Mouse (Mus musculus): ENCODE results near the gene Phrf1. TPM values are rescaled to one million over a fixed set of nuclear protein-coding genes. Genes with fewer than 3 reads are reported as not detected.
"Not testable (repeated sequence)": the region's sequence is repeated elsewhere in the genome, so short reads cannot be mapped to it uniquely, and the experiment has no call there.

The Phrf1 gene
- total RNA-seq, 2 experiments from 2014 or later = 77.1 to 91.9 TPM

DNA sequence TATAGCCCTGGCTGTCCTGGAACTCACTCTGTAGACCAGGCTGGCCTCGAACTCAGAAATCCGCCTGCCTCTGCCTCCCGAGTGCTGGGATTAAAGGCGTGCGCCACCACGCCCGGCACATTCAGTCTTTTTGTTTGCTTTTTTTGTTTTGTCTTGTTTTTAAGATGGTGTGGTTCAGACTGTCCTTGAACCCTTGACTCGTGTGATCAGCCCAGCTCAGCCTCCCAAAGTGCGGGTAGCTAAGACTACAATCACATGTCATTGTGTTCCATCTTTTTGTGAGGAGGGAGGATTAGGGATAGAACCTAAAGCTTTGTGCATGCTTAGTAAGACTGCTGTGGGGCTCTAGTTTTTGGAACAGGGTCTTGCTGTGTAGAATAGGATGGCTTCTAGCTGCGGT is 3.0 kb downstream of the Phrf1 start:
- DNase-seq (ENCODE audit: low spot score in 2 of 2) = no peak

DNA sequence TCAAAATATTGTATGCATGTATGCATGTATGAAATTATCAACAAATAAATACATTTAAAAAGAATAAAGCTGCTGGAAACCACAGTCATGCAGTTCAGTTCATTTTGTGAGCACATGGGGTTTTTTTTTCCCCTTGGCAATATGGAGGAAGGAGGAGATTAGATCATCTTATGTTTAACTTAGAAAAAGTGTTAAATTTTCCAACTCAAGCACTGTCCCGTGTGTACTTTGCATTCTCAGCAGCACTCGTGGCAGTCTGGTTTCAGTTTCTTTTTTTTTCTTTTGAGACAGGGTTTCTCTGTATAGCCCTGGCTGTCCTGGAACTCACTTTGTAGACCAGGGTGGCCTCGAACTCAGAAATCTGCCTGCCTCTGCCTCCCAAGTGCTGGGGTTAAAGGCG is 21.9 kb downstream of the Phrf1 start:
- DNase-seq (ENCODE audit: low spot score in 2 of 2) = not testable (repeated sequence)

DNA sequence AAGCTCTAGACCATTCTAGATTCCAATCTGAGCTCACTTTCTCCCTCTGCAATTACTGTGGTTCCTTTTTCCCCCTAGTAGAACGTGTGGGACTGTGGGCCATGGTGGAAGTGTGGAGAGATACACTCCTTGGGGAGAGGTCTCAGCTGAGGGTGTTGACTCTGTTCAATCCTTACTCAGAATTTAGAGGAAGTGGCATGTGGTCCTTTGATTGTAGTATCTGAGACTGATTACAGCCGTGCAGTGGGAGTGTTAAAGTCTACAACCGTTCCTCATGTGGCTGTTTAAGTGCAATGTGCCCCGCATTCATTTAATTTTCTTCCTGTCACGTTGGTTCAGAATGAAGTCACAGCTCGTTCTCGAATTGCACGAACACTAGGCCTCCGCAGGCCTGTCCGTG is 27.6 kb downstream of the Phrf1 start:
- no peak for DNase-seq (ENCODE audit: low spot score in 2 of 2)

DNA sequence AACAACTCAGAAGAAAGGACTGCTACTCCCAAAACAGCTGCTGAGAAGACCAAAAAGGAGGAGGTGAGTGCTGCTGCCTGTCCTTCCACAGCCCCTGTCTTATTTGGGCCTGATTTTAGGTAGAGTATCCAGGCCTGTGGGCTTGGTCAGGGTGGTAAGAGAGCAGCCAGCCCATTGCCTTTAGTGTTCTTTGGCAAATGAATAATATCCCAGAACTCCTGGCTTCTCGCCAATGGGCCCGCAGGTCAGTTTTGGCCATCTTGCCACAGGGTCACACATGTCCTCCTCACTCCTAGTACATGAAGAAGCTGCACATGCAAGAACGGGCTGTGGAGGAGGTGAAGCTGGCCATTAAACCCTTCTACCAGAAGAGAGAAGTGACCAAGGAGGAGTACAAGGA is 32.9 kb downstream of the Phrf1 start:
- no peak for DNase-seq (ENCODE audit: low spot score in 2 of 2)

DNA sequence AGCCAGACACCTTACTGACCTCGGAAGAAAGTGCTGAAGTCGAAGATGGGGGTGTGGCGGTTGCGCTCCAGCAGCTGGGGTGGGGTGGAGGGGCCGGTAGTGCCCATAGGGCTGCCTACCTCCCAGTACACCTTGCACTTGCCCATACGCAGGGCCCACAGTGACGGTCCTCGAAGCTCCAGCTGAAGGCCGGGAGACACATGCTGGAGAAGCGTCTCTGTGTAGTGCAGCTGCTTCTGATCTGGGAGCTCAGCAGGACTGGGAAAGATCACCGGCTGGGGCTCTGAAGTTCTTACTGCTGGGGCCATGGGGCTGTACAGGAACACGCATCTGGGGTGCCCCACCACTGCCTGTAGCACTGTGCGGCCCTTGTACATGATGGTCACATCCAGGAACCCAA is 35.1 kb downstream of the Phrf1 start:
- DNase-seq (ENCODE audit: low spot score in 2 of 2) = no peak

DNA sequence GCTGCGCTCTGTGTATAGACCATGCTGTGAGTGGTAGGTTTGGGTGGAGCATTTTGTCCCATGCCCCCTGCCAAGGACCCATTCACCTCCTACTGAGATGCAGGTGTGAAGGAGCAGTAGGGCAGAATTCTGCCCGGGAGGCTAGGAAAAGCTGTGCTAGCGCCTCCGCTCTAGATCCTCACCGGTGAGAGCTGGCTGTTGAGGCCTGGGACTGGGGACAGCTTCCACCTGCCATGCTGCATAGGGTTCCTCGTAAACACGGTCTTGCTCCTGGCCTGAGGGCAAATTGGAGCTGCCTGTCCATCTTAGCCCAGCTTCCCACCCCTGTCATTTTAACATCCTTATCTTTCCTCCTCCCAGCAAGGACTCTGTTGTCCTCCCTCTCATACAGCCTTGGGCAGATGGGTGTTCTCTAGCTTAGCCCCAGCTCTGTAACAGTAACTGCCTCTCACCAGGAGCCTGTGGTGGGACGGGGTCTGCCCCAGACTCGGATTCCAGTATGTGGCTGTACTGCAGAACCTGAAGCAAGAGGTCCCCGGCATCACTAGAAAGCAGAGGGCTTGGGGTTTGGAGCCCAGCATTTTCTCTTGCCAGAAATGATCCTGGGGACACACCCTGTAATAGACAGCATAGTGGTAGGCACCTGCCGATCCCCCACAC is 35.6 kb downstream of the Phrf1 start:
- DNase-seq (ENCODE audit: low spot score in 2 of 2) = no peak

DNA sequence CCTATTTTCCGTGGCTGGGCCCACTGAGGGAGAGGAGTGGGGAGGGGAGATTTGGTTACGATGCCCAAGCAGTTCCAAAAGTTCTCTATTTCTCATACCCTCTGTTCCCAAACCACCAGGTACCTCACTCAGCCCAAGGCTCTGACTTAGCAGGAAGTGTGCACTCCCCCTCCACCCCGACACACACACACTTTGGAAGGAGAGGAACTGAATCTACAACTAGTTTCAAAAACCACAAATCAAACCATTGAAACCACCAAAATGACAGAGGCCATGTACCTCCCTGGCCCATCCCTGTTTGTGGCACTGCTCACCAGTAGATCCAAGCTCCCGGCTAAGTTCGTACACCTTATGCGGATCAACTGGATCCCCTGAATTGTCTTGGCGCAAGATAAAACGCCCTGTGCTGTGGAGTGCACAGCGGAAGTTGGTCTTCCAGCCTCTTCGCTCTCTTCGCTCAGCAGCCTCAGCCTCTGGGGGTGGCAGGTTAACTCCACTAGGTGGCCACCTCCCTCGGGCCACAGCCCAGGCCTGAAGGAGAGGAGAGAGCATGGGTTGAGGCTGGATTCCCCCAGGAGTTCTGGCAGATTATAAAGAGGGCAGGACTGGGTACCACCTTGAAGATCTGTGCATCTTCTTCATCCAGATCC is 36.3 kb downstream of the Phrf1 start:
- DNase-seq (ENCODE audit: low spot score in 2 of 2) = no peak

DNA sequence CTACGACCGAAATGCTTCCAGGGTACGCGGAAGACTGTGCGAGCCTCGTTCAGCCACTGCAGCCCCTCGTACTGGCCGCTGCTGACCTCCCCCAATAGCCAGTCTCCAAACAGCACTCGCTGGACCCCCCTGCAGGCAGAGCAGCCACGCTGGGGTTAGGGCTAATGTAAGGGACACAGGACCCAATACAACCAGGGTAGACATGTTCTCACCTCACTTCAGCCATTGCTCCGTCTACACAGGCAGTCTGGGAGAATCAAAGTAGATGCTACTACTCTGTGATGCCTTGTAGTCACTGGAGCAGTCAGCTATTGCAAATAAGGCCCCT is 36.8 kb downstream of the Phrf1 start:
- DNase-seq (ENCODE audit: low spot score in 2 of 2) = no peak

DNA sequence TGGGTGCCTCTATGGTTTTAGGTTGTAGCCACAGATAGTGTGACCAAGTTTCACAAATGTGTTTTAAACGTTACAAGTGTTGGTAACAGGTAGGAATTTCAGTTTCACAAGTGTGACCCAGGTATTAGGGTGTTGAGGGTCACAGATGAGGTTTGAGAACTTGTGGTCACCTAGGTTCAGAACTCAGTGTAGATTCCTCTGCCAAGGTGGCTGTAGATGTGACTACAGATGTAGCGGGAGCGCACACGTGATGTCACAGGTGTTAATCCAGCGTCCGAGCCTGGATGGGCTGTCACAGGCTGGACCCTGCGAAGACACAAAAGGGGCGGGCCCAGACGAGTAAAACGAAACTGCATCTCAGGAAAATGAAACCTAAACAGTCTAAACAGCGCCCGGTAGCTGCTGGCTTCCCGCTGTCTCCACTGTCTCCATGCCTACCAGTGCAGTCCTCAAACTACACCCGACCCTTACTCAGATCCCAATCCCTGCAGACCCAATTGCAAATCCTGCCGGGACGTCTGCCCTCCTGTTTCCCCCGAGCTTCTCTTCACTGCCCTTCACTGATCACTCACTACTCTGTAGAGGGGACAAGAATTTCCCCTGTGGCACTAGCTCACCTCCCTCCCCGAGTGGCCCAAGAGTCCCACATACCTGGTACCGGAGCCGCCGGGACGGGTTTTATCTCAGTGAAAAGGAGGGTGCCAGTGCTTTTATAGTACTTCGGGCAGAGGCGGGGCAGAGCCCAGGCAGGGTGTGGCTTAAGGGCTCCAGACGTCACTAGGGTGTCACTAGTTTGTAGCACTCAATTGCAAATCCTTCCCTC is 37.4 kb downstream of the Phrf1 start, which contains the start of gene Irf7:
TSS of gene Irf7 (minus strand) at position 743 of the 823 bp plus-strand sequence.
- peak in 1 of 2 experiments; percentile 50 for DNase-seq (ENCODE audit: low spot score in 2 of 2)

DNA sequence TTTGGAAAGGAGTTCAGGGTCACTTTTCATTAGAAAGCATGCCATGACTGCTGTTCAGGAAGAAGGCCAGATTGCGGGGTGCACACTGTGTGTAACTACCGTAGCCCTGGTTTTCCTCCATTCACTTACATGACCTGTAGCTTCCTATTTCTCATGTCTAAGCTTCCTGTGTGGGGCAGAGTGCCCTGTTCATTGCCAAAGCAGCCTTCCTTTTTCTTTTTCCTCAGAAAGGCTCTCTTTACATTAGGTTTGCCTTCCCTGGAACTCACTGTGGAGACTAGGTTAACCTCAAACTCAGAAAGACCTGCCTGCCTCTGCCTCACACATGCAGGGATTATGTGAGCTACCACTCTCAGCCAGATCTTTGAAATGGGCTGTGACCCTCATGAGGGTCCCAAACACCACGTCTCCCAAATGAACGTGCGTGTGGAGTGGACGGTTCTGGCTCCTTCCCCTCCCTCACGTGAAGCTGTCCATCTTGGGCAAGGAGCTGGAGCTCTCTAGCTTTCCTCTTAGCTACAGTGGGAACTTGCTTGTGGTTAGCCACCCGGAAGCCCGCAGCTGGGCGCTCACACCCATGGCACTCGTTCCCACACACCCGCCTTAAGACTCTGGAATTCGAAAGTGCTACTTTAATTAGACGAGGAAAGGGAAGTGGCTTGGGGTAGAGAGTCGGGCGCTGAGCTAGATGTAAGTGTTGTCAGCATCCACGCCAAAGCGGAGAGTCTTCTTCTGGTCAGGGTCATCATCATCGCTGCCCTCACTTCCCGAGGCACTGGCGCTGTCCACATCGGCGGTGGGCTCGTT is 40.1 kb downstream of the Phrf1 start:
- no peak for DNase-seq (ENCODE audit: low spot score in 2 of 2)

DNA sequence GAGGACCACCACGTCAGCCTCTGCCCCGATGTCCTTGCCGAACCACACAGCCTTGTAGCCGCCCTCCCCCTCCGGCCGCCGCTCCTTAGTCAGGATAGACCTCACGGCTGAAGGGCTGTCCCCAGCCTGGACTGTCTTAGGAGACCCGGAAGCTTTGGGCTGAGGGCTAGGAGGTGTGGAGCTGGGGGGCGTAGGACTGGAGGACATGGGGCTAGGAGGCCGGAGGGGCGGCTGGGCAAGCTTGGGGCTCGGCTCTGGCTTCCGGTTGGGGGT is 40.6 kb downstream of the Phrf1 start:
- no peak for DNase-seq (ENCODE audit: low spot score in 2 of 2)

DNA sequence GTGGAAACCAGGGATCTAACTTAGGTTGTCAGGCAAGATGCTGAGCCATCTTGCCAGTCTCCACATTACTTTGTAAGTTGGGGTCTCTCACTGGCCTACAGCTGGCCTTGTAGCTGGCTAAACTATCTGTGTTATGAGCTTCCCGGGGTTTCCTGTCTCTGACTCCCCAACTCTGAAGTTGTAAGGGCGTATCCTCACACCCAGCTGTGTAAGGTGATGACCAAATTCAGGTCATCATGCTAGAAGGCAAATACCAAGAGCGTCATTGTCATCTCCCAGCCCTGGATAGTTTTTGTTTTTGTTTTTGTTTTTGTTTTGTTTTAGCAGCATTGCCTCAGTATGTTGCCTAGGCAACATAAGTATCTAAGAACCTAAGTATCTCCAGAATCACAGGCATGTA is 42.0 kb downstream of the Phrf1 start:
- DNase-seq (ENCODE audit: low spot score in 2 of 2) = no peak

DNA sequence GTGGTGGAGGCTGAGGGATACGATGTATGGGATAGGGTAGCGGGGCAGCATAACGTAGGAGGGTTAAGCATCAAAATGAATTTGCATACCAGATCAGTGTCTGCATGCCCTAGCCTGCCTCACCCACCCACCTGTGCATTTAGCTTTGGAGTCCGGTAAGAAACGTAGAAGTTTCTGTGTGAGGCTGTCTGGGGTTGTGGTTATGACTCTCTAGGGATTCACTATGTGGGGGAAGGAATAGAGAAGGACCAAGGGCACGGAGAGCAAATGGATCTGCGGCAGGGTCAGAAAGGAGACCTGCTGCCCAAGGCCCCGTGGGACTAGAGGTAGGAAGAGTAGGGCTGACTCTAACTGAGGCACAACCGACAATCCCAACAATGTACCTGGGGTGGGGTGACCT is 46.8 kb downstream of the Phrf1 start:
- no peak for DNase-seq (ENCODE audit: low spot score in 2 of 2)

DNA sequence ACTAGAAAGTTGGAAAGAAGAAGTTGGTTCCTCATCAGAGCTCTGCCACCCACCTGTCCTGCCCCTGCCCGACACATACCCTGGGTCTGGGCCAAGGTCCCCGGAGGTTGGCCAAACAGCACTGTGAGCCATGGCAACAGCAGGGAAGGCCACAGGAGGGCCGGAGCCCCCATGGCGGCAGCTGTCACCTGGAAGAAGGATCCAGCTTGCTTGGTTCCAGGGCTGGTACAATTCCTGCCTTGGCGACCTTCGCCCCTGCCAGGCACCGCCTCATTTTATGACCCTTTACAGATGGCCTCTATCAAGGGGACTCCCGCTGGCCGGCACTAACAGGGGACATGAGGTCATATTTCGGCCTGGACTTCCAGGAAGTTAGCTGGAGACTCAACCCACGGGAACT is 48.0 kb downstream of the Phrf1 start, which contains the start of gene Cdhr5:
TSS of gene Cdhr5 (minus strand) at position 241 of the 400 bp plus-strand sequence.
- DNase-seq (ENCODE audit: low spot score in 2 of 2) = no peak

DNA sequence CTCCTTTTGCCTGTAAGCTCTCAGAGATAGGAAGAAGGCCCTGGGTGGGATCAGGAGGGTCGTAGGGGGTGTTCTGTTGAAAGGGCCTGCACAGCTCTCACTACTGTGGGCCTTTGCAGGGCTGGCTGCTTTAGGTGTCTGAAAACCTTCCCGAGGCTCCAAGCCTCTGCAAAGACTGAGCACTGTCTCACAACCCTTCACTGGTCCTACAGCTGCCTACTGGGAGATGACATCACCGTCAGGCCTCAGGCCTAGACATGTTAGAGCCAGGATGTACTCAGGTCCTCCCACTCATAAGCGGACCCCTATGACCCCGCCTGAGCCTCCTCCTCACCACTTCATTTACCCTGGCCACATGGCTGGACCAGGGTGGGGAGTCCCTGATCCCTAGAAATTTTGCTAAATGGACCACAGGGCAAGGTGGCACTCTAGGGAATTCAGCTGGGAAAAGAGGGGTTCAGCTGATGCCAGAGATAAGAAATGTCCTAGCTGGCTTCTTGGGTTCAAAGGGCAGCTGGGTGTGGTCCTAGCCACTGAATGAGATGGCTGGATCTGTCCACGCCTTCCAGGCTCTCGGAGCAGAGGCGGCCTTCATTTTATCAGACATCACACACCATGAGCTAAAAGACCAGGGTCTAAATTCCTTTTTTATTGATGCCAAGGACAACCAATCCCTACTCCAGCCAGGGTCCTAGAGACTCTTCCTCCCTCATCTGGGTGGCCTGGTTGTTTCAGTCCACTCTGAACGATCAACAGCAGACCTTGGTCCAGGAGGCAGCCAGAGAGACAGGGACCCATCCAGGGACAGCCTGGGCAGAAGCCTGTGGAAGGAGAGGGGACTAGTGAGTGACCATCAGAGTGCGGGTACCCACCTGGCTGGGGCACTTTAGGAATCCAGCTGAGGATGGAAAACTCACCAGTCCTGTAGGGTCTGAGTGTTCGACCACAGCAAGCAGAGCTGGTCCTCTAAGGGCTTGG is 49.4 kb downstream of the Phrf1 start:
- DNase-seq (ENCODE audit: low spot score in 2 of 2) = no peak

DNA sequence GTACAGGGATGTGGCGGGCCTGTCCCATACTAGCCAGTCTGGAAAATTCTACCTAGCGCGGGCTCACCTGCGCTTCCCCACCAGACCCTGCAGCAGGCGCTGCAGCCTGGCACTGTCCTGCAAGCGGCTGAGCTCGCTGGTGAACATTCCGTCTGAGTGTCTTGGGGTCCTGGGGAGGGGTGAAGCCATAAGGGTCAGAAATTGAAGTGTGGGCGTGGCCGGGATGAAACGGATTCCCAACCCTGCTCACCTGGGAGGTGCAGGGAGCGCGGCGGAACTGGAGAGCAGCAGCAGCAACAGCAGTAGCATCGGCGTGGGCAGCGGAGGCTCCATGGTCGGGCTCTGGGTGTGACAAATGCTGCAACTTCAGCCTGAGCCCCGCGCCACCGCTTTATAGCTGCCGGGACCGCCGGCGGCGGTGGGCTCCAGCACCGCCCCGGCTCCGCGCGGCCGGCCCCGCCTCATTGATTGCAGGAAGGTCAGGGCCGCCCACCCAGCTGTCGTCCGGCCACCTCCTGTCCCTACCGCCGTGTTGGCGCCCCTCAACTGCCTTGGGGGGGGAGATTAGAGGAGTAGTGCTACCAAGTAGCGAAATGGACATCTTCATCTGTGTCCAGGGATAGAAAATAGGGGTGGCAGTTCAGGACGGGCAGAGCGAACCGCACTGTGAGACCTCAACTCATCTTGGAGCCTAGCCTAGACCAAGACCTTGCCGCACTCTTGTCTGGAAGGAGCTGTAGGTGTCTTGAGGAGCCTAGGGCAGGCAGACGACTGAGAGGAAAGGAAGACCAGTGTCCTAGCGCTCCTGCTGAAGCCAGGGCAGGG is 50.4 kb downstream of the Phrf1 start, which contains the start of gene Sct:
TSS of gene Sct (minus strand) at position 368 of the 825 bp plus-strand sequence.
- no peak for DNase-seq (ENCODE audit: low spot score in 2 of 2)

DNA sequence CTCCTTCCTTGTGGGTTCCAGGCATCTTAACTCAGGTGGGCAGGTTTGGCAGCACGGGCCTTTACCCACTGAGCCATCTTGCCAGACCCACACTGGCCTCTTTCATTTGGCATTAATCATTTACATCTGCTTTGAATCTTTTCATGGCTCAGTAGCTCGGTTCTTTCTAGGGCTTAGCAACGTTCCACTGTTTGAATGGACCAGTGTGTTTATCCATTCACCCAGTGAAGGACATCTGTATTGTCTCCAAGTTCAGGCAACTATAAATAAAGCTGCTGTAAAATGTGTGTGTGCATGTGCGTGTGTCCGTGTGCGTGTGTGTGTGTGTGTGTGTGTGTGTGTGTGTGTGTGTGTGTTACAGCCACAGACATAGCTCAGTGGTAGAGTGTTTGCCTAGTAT is 52.9 kb downstream of the Phrf1 start:
- no peak for DNase-seq (ENCODE audit: low spot score in 2 of 2)

DNA sequence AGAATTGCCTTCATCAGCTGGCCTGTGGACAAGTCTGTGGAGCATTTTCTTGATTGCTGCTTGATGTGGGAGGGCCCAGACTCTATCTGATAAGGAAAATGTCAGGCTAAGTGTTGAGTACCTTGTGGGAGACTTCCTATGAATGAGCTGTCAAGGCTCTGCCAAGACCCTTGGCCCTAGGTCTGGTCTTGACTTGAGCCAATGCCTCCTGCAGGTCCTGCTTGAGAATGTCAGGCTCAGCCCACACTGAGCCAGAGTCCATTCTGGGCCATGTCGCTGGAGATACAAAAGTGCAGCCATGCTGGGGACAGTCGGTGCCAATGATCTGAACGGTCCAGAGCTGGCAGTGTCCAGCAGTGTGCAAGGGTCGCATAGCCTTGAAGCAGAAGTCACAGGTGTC is 54.2 kb downstream of the Phrf1 start:
- DNase-seq (ENCODE audit: low spot score in 2 of 2) = no peak

DNA sequence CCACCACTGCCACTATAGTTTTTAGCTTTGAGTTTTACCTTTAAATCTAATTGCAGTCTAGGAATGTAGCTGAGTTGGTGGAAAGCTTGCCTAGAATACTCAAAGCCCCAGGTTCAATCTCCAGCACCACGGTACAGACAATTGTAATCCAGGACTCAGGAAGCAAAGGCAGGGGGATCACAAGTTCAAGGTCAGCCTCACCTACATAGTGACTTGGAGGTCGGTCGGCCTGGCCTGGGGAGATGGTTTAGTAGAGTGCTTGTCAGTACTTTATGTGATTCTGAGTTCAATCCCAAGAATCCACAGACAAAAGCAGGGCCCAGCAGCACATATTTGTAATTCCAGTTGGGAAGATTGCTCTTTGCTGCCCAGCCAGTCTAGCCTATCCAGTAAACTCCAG is 59.5 kb downstream of the Phrf1 start:
- no peak for DNase-seq (ENCODE audit: low spot score in 2 of 2)
